Mouse (Mus musculus) heart, adult 11 months (tissue): ENCODE data around the gene Cenpu.

Experiments
- DNase-seq: peaks from one replicate; pipeline ENCODE4 v3.0.0; 2022

The Cenpu gene

GRCm38 (mm10) chr8:46551029-46551428 is 799 bp upstream of the Cenpu start:
- no peak for DNase-seq

DNA sequence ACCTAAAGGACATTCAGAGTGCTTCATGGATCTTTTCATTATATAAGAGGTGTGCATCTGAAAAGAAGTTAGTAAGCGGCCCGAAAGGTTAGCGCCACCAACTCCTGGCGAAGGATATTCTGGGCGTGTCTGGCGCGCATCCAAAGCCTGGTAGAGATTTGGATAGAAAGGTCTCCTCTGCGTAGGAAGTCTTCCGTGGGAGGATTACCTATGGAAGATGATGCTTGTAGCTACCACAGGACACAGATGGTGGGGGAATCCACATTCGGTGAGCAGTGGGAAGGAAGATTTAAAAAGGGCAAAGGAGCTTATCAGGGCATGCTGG is 575 bp downstream of the Cenpu start:
- no peak for DNase-seq

DNA sequence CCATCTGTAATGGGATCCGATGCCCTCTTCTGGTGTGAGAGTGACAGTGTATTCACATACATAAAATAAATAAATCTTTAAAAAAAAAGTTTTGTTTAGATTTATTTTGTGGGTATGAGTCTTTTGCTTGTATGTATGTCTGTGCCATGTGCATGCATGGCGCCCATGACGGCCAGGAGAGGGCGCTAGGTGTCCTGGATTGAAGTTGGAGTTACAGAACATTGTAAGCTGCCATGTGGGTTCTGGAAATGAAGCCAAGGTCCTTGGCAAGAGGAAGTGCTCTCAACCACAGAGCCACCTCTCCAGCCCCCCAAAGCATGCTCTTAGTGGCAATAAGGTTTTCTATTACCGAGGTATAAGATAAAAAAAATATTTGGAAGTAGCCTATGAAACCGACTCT is 7.6 kb downstream of the Cenpu start:
- no peak for DNase-seq

- no peak for DNase-seq
Observed at GRCm38 (mm10) chr8:46562333-46562732, 10.5 kb downstream of the Cenpu start.

DNA sequence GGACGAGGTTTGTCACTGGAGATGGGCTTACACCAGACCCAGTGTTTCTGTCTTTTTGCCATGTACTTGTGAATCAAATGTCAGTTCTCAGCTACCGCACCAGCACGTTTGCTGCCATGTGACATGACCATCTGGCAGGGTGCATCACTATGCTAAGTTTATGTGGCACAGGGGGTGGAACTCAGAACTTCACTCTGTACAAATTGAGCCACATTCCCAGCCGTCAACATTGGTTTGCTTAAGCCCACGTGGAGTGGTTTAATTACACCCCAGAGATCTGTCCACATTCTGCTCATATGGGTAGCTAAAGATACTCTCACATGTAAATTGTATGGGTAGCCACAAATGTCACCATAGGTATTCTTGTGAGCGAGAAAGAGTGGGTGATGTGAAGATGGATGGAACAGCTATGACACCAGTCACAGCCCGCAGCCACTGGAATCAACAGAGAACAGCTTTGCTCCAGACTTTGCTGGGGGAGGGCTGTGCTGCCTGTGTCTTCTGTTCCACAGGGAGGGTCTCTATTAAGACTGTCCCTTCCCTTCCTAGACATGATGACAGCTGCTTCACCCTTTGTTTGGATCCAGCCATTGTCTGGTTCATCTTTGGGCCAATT is 15.2 kb downstream of the Cenpu start:
- no peak for DNase-seq

DNA sequence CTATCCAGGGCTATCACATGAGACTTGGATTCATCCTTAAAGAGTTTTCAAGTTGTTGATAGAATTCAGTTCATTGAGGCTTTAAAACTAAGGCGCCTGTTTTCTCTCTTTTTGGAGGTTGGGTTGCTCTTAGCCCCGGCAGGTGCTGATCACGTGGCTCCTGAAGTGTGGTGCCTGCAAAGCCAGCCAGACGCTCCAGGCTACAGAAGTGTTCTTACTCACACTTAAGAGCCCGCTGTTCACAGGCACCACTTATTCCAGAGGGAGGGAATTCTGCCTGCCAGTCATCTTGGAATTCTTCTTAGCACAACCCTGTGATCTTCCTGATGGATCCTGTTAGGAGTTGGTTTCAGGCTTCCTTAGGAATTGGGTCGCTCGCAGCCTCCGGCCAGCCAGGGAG is 16.1 kb downstream of the Cenpu start:
- no peak for DNase-seq

GRCm38 (mm10) chr8:46568942-46569341 is 17.1 kb downstream of the Cenpu start:
- no peak for DNase-seq

GRCm38 (mm10) chr8:46569659-46570441 is 18.0 kb downstream of the Cenpu start:
- no peak for DNase-seq

DNA sequence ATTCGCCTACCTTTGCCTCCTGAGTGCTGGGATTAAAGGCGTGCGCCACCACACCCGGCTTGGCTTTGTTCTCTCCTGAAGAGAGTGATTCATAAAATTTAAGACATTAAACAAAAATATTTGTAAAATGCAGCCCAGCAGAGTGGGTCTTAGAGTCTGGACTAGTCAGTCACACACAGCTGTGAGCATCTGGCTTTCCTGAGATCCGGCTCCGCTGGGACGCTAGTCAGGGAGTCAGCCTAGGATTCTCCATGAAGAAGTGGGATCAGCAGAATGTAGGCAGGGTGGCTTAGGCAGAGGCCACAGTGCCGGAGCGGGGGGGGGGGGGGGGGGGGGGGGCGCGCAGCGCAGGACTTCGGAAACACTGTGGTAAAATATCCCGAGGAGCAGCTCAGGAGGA is 18.8 kb downstream of the Cenpu start:
- DNase-seq = peak; percentile 94

DNA sequence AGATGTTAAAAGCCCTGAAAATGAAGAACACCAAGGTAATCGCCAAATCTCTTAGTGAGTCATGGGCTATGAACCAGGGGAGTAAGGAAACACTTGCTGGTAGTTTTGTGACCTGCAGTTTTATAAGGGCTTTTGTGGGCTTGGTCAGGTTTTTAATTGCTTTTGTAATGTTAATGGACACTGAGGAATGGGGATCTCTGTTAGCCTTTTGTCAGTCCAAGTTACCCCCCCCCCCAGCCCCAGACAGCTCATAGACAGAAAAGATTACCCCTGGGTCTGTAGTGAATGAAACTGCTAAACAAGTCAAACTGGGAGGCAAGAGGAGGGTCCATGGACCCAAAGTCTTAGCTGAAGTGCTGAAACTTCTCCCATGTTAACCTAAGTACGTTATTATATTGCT is 21.6 kb downstream of the Cenpu start:
- no peak for DNase-seq

GRCm38 (mm10) chr8:46573964-46574363 is 22.1 kb downstream of the Cenpu start:
- DNase-seq = no peak

GRCm38 (mm10) chr8:46578794-46579193 is 27.0 kb downstream of the Cenpu start:
- peak; percentile 10 for DNase-seq

DNA sequence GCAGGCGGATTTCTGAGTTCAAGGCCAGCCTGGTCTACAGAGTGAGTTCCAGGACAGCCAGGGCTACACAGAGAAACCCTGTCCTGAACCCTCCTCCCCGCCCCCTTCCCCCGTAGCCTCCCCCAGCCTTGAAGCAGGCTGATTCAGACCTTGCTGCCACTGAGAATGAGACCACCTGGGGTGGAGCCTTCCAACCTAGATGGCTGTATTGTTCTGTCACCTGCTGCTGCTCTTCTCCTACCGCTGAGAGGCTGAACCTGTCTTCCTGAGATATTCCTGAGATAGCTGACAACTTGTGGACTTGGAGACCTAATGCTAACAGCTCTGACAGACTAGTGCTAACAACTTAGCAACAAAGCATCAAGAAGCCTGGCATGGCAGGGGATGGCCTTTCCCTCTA is 32.5 kb downstream of the Cenpu start:
- DNase-seq = peak; percentile 8

- DNase-seq = peak; percentile 29
Observed at GRCm38 (mm10) chr8:46585576-46585975, 33.7 kb downstream of the Cenpu start.

GRCm38 (mm10) chr8:46587911-46588310 is 36.1 kb downstream of the Cenpu start:
- DNase-seq = peak; percentile 69

GRCm38 (mm10) chr8:46588663-46589062 is 36.8 kb downstream of the Cenpu start:
- DNase-seq = peak; percentile 35

DNA sequence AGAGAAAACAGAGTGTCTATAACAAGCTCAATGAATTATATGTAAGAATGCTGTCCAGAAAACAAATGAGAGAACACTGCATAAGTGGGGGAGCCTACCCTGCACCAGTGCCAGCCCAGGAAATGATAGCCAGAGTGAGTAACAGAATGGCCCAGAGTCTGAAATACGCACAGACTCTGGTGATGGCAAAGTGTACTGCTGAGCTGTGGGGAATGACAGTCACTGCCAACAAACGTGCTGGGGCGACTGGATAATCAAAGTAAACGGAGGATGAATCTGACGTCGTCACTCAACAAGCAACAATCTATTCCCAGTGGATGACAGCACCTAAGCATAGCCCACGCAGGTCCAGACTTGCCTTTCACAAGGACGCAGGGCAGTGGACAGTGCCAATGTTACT is 41.2 kb downstream of the Cenpu start:
- peak; percentile 71 for DNase-seq

DNA sequence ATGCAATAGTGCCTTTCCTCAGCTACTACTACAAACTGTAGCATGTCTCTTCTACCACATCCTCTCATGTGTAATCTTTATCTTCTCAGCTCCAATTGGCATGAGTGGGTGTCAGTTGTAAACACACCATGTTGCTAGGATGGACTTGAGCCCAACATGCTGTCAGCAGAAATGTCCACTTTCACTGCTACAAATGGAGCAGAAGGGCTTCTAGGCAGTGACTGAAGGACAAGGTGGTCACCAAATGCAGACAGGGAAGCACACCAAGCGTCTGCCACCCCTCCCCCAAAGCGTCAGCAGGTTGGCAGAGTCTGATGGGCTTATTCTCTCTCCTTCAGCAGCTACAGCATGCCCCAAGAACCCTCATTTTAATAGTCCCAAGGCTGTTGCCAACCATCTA is 41.9 kb downstream of the Cenpu start:
- peak; percentile 90 for DNase-seq

DNA sequence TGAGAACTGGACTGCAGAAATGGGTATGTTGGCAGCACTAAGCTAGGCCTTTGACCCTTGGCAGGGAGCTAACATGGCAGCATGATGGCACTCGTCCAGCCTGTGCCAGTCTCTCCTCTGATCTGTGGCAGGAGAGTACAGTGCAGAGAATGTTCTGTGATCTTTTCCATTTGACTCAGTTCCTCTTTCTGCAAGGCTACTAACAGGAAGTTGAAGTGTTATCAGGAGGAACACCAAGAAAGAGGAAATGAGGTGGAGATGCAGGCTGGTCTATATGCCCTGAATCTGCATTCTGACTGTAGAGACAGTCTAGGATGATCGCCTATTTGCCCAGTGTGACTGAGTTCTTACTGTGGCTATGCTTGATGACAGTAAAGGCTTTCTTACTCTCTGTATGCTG is 43.8 kb downstream of the Cenpu start:
- DNase-seq = peak; percentile 95

GRCm38 (mm10) chr8:46596530-46596929 is 44.7 kb downstream of the Cenpu start:
- DNase-seq = peak; percentile 31

DNA sequence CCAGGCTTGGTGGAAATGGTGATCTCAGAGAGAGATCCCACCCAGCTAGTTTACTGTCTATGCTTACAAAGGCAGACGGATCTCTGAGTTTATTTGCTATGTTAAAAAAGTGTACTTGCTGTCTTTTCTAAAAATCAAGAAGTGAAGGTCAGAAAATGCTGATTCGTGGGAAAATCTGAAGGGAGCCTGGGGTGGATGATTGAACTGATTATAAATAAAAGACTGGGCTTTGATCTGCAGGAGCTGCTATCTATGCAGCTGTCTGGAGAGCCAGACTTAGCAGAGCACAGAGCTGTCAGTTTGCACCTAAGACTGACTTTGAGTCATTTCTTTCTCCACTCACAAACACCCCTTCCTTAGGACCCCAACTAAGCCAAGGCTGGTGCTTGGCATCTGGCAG is 45.6 kb downstream of the Cenpu start:
- peak; percentile 43 for DNase-seq

GRCm38 (mm10) chr8:46598114-46598513 is 46.3 kb downstream of the Cenpu start:
- peak; percentile 70 for DNase-seq

DNA sequence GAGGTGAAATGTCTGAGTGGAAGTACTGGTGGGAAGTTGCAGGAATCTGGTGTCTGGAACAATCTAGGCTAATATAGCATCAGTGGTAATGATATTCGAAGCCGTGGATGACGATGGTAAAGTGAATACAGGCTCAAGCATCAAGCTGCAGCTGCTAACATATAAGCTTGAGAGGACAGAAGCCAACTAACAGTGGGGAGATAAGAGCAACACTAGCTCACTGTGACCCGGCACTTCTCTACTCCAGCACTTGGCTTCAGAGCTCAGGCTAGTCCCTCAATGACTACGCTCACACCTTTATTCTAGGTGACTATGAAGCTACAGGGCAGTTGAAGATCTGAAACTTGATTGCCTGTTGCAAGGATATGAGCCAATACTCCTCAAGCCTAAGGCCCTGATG is 46.9 kb downstream of the Cenpu start:
- no peak for DNase-seq

- DNase-seq = no peak
Observed at GRCm38 (mm10) chr8:46599314-46599904, 47.6 kb downstream of the Cenpu start.
